Mouse (Mus musculus): ENCODE results near the gene Mosmo.

- no peak for TF ChIP-seq CTCF (IDR thresholded peaks at IDR 0.05; ENCODE audit: borderline replicate concordance, insufficient read depth, low read length)
- TF ChIP-seq POLR2A (IDR thresholded peaks at IDR 0.05; ENCODE audit: low read depth, low read length): no peak
Observed at GRCm38 (mm10) chr7:120677764-120678531, 530 bp downstream of the Mosmo start.
